Mouse (Mus musculus): ENCODE measurements around the gene Tbc1d21. TPM values are rescaled to one million over a fixed set of nuclear protein-coding genes. Genes with fewer than 3 reads are reported as not detected.

The Tbc1d21 gene
- not detected in 2 replicates for polyA plus RNA-seq (2015; fragmentation: Nextera tagmentation; extraction: Ambion mirVana)

DNA sequence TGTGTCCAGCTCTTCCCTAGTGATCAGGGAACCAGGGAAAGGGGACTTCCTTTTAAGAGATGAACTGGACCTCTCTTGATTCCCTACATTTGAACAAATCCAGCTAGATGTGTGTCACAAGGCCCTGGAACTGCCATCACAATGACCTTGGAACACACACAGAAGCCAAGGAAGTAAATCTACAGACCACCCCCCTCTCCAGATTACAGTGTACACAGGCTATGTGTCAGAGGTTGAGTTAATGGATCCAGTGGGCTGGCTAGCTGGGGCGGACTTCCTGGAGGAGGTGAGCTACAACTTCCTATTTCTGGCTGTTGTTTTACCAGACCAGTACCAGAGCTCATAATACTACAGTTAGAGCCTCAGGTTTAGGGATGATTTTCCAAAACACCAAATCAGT is at the start of gene Tbc1d21:
TSS of gene Tbc1d21 (minus strand) at position 101 of the 400 bp plus-strand sequence.
- H3K4me2 ChIP-seq (replicated peaks): no peak within 1 kb of the TSS
- no peak for ATAC-seq (ENCODE audit: insufficient number of reproducible peaks, low FRiP score, low TSS enrichment, low read depth)
- H3K36me3 ChIP-seq: no peaks in the 10 kb centered on the region
- no peak within 1 kb of the TSS for H3K27ac ChIP-seq (replicated peaks)
- 92% methylated on average over 1 of the region's 1 CpGs for WGBS
- no peaks in the 10 kb centered on the region for H3K27me3 ChIP-seq
- H3K4me1 ChIP-seq: no peaks in the 10 kb centered on the region
- H3K4me3 ChIP-seq (replicated peaks): no peak within 1 kb of the TSS
- no peaks in the 10 kb centered on the region for H3K9me3 ChIP-seq (replicated peaks)
- no peak within 1 kb of the TSS for H3K9ac ChIP-seq

GRCm38 (mm10) chr9:58411556-58411955 is 41.3 kb upstream of the Tbc1d21 start:
- no peak overlapping the region for H3K4me3 ChIP-seq (replicated peaks)
- no peak overlapping the region for H3K4me2 ChIP-seq (replicated peaks)
- no peaks in the 10 kb centered on the region for H3K27me3 ChIP-seq
- H3K27ac ChIP-seq (replicated peaks): no peak overlapping the region
- no peaks in the 10 kb centered on the region for H3K9me3 ChIP-seq (replicated peaks)
- no peak for ATAC-seq (ENCODE audit: insufficient number of reproducible peaks, low FRiP score, low TSS enrichment, low read depth)
- H3K4me1 ChIP-seq: no peaks in the 10 kb centered on the region
- 73% methylated on average over 9 of the region's 9 CpGs for WGBS
- no peak overlapping the region for H3K9ac ChIP-seq
- H3K36me3 ChIP-seq: no peaks in the 10 kb centered on the region

DNA sequence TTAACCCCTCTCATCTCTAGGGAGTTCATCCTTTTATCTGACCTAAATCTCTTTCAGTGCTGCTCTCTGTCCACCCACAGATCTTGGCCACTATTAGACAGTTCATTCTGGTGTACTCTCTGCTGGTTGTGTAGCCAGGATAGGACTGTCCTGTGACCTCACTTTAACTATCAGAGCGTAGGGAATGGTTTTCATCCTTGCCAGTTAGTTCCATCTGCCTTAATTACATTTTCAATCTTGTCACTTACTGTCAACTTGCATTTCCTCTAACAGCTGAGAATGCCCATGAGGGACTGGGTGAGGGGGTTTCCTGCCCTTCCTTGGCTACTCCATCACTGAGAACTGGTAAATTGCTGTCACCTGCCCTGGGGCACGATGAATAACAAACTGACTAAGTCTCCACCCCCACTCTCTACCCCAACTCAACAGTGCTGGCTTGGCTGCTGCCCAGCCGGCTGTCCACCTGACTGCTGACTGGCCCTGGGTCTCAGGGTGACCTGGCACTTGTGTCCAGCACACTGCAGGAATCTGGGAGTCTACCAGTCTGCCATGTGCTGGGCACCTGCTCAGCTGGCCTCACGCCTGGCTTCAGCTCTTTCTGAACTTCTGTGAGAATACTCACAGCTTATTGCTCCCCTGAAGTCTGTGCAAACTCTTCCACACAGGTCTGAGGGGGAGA is 39.9 kb upstream of the Tbc1d21 start:
- 38% methylated on average over 4 of the region's 4 CpGs for whole genome bisulfite sequencing
- no peaks in the 10 kb centered on the region for H3K36me3 ChIP-seq
- H3K9me3 ChIP-seq (replicated peaks): no peaks in the 10 kb centered on the region
- no peak overlapping the region for H3K27ac ChIP-seq (replicated peaks)
- no peak overlapping the region for H3K4me3 ChIP-seq (replicated peaks)
- no peak overlapping the region for H3K4me2 ChIP-seq (replicated peaks)
- H3K4me1 ChIP-seq: no peaks in the 10 kb centered on the region
- no peaks in the 10 kb centered on the region for H3K27me3 ChIP-seq
- no peak overlapping the region for H3K9ac ChIP-seq
- no peak for ATAC-seq (ENCODE audit: insufficient number of reproducible peaks, low FRiP score, low TSS enrichment, low read depth)

GRCm38 (mm10) chr9:58409247-58409646 is 39.0 kb upstream of the Tbc1d21 start:
- whole genome bisulfite sequencing: 62% methylated on average over 2 of the region's 2 CpGs
- no peak overlapping the region for H3K4me2 ChIP-seq (replicated peaks)
- H3K9ac ChIP-seq: no peak overlapping the region
- no peak overlapping the region for H3K4me3 ChIP-seq (replicated peaks)
- H3K36me3 ChIP-seq: no peaks in the 10 kb centered on the region
- H3K27ac ChIP-seq (replicated peaks): no peak overlapping the region
- no peaks in the 10 kb centered on the region for H3K27me3 ChIP-seq
- no peaks in the 10 kb centered on the region for H3K4me1 ChIP-seq
- no peaks in the 10 kb centered on the region for H3K9me3 ChIP-seq (replicated peaks)
- ATAC-seq (ENCODE audit: insufficient number of reproducible peaks, low FRiP score, low TSS enrichment, low read depth): no peak

DNA sequence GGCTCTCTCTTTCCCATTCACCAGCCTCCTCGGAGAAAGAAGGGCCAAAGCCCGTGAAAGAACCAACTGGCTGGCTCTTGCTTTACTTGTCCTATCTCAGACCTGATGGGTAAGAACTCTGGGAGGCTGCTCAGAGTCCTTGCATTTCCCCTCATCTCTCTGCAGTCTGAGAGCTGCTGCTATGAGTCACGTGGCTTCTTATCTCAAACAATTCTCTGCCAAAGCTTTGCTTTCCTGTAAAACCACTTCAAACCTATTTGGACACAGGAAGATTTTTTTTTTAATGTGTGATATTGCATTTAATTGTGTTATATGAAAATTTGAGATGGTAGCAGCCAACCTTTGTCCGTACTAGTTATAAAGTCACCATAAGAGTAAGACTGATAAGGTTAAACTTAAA is 34.2 kb upstream of the Tbc1d21 start:
- Histone ChIP-seq H3K4me1 (no peaks in the 10 kb centered on the region), H3K27ac (replicated peaks) (no peak overlapping the region), H3K36me3 (no peaks in the 10 kb centered on the region), H3K4me2 (replicated peaks) (no peak overlapping the region), H3K4me3 (replicated peaks) (no peak overlapping the region), H3K9me3 (replicated peaks) (no peaks in the 10 kb centered on the region), H3K27me3 (no peaks in the 10 kb centered on the region), H3K9ac (no peak overlapping the region)
- WGBS: 64% methylated on average over 4 of the region's 4 CpGs
- no peak for ATAC-seq (ENCODE audit: insufficient number of reproducible peaks, low FRiP score, low TSS enrichment, low read depth)

- Histone ChIP-seq H3K9ac (no peak overlapping the region), H3K4me1 (no peaks in the 10 kb centered on the region), H3K36me3 (no peaks in the 10 kb centered on the region), H3K27me3 (0 out of 2 replicates have a peak, but pooled peaks cover 3% of the 10 kb centered on the region), H3K4me3 (replicated peaks) (no peak overlapping the region), H3K27ac (replicated peaks) (no peak overlapping the region), H3K9me3 (replicated peaks) (no peaks in the 10 kb centered on the region), H3K4me2 (replicated peaks) (no peak overlapping the region)
- 83% methylated on average over 6 of the region's 6 CpGs for whole genome bisulfite sequencing
- ATAC-seq (ENCODE audit: insufficient number of reproducible peaks, low FRiP score, low TSS enrichment, low read depth): no peak
Observed at GRCm38 (mm10) chr9:58401371-58402082, 31.3 kb upstream of the Tbc1d21 start.

GRCm38 (mm10) chr9:58399609-58400008 is 29.4 kb upstream of the Tbc1d21 start:
- H3K27me3 ChIP-seq: 0 out of 2 replicates have a peak, but pooled peaks cover 3% of the 10 kb centered on the region
- H3K9ac ChIP-seq: no peak overlapping the region
- H3K4me1 ChIP-seq: no peaks in the 10 kb centered on the region
- H3K4me2 ChIP-seq (replicated peaks): no peak overlapping the region
- H3K4me3 ChIP-seq (replicated peaks): no peak overlapping the region
- H3K27ac ChIP-seq (replicated peaks): no peak overlapping the region
- H3K36me3 ChIP-seq: no peaks in the 10 kb centered on the region
- H3K9me3 ChIP-seq (replicated peaks): no peaks in the 10 kb centered on the region
- no peak for ATAC-seq (ENCODE audit: insufficient number of reproducible peaks, low FRiP score, low TSS enrichment, low read depth)
- WGBS: 19% methylated on average over 5 of the region's 5 CpGs

DNA sequence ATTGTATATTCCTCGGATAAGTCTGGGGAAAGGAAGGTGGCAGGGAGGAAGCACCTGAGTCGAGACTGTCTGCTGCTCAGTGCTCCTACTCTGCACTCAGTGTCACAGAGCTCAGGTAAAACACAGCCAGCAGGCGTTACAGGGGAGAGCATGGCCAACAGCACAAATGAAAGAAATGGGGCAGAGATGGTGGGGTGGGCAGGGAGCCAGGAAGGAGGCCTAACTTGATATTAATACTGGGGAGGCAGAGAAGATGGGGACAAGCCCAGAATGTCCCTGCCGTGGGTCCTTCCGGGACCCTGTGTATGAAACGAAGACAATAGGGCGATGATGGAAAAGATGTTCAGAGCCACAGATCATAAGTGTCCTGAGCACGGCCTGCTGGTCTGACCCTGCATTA is 24.4 kb upstream of the Tbc1d21 start:
- H3K4me3 ChIP-seq (replicated peaks): no peak overlapping the region
- no peak overlapping the region for H3K4me2 ChIP-seq (replicated peaks)
- H3K4me1 ChIP-seq: no peaks in the 10 kb centered on the region
- no peaks in the 10 kb centered on the region for H3K9me3 ChIP-seq (replicated peaks)
- H3K36me3 ChIP-seq: no peaks in the 10 kb centered on the region
- no peak overlapping the region for H3K27ac ChIP-seq (replicated peaks)
- H3K27me3 ChIP-seq: 0 out of 2 replicates have a peak, but pooled peaks cover 3% of the 10 kb centered on the region
- no peak overlapping the region for H3K9ac ChIP-seq
- ATAC-seq (ENCODE audit: insufficient number of reproducible peaks, low FRiP score, low TSS enrichment, low read depth): no peak
- 77% methylated on average over 8 of the region's 8 CpGs for WGBS

- Histone ChIP-seq H3K4me3 (replicated peaks) (no peak overlapping the region), H3K36me3 (no peaks in the 10 kb centered on the region), H3K4me1 (no peaks in the 10 kb centered on the region), H3K27me3 (0 out of 2 replicates have a peak, but pooled peaks cover under 1% of the 10 kb centered on the region), H3K9ac (no peak overlapping the region), H3K9me3 (replicated peaks) (no peaks in the 10 kb centered on the region), H3K4me2 (replicated peaks) (no peak overlapping the region), H3K27ac (replicated peaks) (no peak overlapping the region)
- no peak for ATAC-seq (ENCODE audit: insufficient number of reproducible peaks, low FRiP score, low TSS enrichment, low read depth)
- 35% methylated on average over 1 of the region's 1 CpGs for WGBS
Observed at GRCm38 (mm10) chr9:58393875-58394274, 23.6 kb upstream of the Tbc1d21 start.

DNA sequence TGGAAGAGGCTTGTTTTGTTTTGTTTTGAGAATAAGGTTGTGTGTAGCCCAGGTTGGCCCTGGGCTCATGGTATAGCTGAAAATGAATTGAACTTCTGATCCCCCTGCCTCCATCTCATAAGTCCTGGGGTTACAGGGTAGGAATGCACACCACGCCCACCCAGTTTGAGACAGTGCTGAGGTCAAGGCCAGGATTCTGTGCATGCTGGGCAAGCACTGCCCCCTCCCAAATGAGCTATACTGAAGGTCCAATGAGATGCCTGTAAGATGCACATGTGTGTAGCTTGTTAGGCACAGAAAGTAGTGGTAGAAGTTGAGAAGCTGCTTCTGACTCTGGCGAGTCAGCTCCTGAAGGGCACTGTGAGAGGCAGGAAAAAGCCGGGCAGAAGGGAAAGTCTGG is 18.1 kb upstream of the Tbc1d21 start:
- 46% methylated on average over 3 of the region's 3 CpGs for WGBS
- no peaks in the 10 kb centered on the region for H3K27me3 ChIP-seq
- no peak overlapping the region for H3K4me2 ChIP-seq (replicated peaks)
- no peak overlapping the region for H3K4me3 ChIP-seq (replicated peaks)
- ATAC-seq (ENCODE audit: insufficient number of reproducible peaks, low FRiP score, low TSS enrichment, low read depth): no peak
- H3K4me1 ChIP-seq: no peaks in the 10 kb centered on the region
- H3K9ac ChIP-seq: no peak overlapping the region
- no peaks in the 10 kb centered on the region for H3K9me3 ChIP-seq (replicated peaks)
- no peaks in the 10 kb centered on the region for H3K36me3 ChIP-seq
- H3K27ac ChIP-seq (replicated peaks): no peak overlapping the region

DNA sequence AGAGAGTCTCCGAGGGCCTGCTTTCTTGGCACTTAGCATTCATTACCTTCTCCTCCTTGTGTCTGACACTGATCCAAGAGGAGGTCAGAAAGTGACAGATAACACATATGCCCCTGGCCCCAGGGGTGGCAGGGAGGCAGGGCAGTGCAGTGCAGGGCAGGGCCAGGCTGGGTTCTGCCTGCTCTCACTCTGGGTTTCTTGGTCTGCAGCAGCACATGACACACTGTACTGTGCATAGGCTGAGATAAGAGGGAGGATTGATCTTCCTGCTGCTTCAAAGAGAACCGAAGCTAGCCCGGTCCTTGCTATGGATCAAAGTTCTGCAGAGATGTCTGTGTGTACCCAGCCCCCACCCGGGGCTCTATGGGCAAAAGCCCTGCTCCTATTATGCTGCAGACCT is 8.6 kb upstream of the Tbc1d21 start:
- H3K4me3 ChIP-seq (replicated peaks): no peak overlapping the region
- no peaks in the 10 kb centered on the region for H3K27me3 ChIP-seq
- H3K9ac ChIP-seq: no peak overlapping the region
- H3K4me2 ChIP-seq (replicated peaks): no peak overlapping the region
- no peak overlapping the region for H3K27ac ChIP-seq (replicated peaks)
- WGBS: 66% methylated on average over 4 of the region's 4 CpGs
- no peaks in the 10 kb centered on the region for H3K9me3 ChIP-seq (replicated peaks)
- no peaks in the 10 kb centered on the region for H3K4me1 ChIP-seq
- ATAC-seq (ENCODE audit: insufficient number of reproducible peaks, low FRiP score, low TSS enrichment, low read depth): no peak
- no peaks in the 10 kb centered on the region for H3K36me3 ChIP-seq

Measured in embryonic facial prominence, embryonic 15.5 days (tissue).